Mouse (Mus musculus): ENCODE data around the gene Gm13420.
A peak's percentile ranks its signal among the peaks of the same experiment; 100 is the strongest.
"Not testable (repeated sequence)": the region's sequence is repeated elsewhere in the genome, so short reads cannot be mapped to it uniquely, and the experiment has no call there.

The Gm13420 gene

DNA sequence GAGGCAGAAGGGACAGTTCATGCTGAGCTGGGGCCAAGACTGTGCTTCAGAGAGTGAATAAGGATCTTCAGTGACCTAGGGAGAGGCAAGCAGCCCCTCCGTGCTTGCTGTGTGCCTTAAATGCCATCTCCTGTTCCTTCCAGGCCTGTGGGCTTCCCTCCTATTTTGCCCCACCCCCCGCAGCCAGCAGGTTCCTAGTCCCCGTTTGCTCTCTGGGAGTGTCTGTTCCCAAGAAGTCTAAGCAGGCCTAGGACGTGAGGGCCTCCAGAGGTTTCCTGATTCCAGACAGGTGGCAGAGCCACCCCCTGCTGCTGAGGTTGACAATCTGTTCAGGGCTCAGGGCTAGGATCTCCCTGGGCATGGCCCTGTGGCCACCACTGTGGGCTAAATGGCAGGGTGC, 12.7 kb downstream of the Gm13420 start:
- DNase-seq (ENCODE audit: low spot score), result no peak

GRCm38 (mm10) chr2:29737209-29737925, 14.1 kb downstream of the Gm13420 start:
- no peak for DNase-seq (ENCODE audit: low spot score)

DNA sequence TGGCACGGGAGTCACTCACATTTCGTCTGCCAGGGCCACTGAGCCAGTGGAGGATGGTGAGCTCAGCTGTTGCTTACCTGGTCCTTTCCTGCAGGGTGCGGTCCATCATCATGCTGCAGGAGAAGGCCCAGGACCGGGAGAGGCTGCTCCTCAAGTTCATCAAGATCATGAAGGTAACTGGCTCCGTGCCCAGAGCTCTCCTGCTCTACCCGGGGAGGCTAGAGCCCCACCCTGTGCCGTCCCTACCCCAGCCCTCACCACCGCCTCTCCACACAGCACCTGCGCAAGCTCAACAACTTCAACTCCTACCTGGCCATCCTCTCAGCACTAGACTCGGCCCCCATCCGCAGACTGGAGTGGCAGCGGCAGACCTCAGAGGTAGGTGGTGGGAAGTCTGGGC, 15.8 kb downstream of the Gm13420 start:
- DNase-seq (ENCODE audit: low spot score), result no peak

DNA sequence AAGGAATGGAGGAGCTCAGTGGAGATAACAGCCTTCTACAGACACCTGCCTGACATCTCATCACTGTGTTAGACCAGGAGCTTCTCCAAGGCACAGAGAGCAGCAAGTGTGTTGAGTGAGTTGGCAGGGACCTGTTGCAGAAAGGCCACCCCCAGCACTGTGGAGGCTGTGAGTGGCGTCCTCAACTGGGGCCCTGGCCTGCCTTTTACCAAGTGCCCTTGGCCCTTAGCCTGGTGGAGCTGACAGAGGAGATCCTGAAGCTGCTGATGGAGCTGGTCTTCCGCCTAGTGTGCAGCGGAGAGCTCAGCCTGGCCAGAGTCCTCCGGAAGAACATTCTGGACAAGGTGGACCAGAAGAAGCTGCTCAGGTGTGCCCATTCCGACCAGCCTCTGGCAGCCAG, 18.1 kb downstream of the Gm13420 start:
- DNase-seq (ENCODE audit: low spot score), result no peak

GRCm38 (mm10) chr2:29732559-29732958, 18.9 kb downstream of the Gm13420 start:
- no peak for DNase-seq (ENCODE audit: low spot score)

DNA sequence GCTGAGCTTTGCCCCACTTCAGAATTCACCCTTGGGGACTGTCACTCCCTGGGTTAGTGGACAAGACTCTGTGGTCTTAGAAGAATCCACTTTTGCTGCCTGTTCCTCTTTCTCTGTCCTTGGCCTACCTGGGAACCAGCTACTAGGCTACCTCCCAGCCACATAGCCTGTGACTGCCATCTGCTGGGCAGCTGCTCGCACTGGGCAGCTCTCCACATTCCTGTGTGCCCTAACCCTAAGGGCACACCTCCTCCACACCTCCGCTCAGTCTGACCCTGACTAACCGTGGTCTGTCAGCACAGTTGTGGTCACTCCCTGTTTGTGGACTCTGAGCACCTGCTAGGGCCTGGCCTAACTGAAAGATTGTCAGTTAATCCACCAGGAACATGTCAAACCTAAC, 19.9 kb downstream of the Gm13420 start:
- DNase-seq (ENCODE audit: low spot score), result peak; percentile 31

- no peak for DNase-seq (ENCODE audit: low spot score)
These were observed 22.0 kb downstream of the Gm13420 start for GRCm38 (mm10) chr2:29729500-29729899.

- no peak for DNase-seq (ENCODE audit: low spot score)
These were observed 26.7 kb downstream of the Gm13420 start for GRCm38 (mm10) chr2:29724664-29725365.

DNA sequence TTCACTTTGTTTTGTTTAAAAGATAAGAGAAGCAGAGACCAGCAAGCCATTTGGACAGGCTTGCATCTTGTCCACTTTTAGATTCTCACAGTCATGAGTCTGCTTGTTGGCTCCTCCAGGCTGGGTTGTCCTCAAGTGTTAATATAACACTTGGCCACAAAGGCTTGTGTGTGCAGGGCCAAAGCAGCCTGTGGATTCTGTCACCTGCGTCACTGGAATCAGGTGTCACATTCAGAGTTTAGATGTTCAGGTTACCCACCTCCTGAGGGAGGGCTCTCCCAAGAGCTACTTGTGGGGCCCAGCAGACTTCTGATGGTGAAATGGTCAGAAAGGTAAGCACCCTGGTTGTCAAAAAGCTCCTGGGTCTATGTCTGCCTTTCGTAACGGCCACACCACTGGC, 28.4 kb downstream of the Gm13420 start:
- DNase-seq (ENCODE audit: low spot score), result no peak

DNA sequence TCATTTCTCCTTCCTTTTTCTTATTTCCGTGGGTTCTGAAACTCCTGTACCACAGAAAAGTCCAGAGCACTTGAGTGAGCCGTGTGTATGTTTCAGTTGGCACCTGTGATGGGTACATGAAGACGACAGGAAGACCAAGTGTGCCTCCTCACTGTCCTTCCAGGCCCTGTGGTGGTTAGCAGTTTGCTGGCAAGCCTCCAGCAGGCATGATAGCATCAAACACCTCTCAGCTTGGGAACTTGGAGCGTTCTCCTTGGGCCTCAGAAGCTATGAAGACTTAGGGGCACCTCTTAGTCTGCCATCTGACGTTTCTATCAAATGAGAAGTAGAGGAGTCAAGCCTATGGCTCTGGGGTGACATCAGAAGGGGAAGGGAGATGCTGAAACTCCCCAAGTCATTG, 32.9 kb downstream of the Gm13420 start:
- no peak for DNase-seq (ENCODE audit: low spot score)

DNA sequence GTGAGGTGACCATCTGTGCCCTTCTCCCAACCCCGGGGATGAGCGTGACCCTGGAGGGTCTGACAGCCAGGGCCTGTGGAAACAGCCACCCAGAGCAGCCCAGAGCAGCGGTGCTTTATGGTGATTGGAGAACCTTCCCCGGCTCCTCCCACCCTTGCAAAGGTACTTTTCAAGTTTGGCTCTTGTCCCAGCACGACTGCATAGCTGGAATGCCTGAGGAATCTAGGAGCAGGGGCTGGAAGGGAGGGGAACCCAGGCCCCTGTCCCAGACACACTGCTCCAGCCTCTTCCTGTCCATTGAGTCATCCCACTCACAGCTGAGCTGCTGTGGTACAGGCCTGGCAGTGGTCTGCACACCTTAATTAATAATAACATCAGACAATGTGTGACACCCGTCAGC, 34.8 kb downstream of the Gm13420 start:
- peak; percentile 29 for DNase-seq (ENCODE audit: low spot score)

- DNase-seq (ENCODE audit: low spot score), result no peak
These were observed 35.3 kb downstream of the Gm13420 start for GRCm38 (mm10) chr2:29716143-29716542.

DNA sequence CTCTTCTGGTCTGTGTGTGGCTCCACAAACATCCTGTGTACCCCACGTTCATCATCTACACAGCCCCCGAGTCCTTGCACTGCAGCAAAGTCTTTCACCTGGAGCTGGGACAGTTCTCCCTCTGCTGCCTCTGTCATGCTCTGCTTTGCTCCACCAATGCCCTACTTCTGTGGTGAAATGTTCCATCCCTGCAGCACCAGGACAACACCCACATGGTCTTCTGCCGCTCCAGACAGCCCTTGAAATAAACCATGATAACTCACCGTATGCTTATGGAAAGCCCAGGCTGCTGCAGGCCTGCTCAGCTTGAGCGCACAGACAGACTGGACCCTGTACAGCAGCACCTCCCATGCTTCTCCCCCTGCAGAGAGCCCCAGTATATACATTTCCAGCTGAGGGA, 37.4 kb downstream of the Gm13420 start:
- no peak for DNase-seq (ENCODE audit: low spot score)

GRCm38 (mm10) chr2:29713501-29713900, 38.0 kb downstream of the Gm13420 start:
- no peak for DNase-seq (ENCODE audit: low spot score)

- DNase-seq (ENCODE audit: low spot score), result no peak
These were observed 39.6 kb downstream of the Gm13420 start for GRCm38 (mm10) chr2:29711877-29712276.

DNA sequence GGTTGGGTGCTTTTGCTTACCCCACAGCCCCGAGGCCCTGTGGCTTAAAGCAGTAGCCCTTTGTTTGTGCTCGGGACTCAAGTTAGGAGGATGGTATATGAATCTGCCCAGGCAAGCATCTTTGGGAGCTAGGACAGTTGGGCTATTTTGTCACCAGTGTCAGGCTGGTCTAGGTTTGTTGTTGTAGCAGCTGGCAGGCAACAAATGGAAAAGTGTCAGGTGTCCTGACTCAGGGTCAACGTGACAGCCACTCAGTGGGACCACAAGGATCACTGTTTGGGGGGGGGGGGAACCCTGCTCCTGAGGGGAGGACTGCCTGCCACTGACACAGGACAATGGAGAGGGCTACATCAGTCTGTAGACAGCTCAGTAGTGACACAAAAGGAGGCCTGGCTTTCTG, 40.4 kb downstream of the Gm13420 start:
- DNase-seq (ENCODE audit: low spot score), result no peak

GRCm38 (mm10) chr2:29708209-29708608, 43.3 kb downstream of the Gm13420 start:
- DNase-seq (ENCODE audit: low spot score), result not testable (repeated sequence)

DNA sequence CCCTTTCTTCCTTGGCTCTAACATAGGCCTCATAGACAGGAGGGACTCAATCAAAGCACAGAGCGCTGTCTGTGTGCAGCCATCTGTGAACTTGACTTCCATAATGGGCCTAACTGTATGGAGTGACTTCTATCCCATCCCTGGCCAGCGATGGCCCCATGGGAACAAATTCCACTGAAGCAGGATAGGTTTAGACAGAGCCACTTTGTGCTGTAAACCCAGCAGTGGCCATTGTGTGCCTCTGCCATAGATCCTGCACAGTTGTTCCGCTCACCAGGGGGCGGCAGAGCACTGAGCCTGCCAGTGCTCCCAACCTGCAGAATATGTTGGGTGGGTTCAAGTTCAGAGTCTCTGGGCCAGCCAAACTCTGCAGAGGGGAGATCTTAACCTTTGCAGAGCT, 43.8 kb downstream of the Gm13420 start:
- no peak for DNase-seq (ENCODE audit: low spot score)

DNA sequence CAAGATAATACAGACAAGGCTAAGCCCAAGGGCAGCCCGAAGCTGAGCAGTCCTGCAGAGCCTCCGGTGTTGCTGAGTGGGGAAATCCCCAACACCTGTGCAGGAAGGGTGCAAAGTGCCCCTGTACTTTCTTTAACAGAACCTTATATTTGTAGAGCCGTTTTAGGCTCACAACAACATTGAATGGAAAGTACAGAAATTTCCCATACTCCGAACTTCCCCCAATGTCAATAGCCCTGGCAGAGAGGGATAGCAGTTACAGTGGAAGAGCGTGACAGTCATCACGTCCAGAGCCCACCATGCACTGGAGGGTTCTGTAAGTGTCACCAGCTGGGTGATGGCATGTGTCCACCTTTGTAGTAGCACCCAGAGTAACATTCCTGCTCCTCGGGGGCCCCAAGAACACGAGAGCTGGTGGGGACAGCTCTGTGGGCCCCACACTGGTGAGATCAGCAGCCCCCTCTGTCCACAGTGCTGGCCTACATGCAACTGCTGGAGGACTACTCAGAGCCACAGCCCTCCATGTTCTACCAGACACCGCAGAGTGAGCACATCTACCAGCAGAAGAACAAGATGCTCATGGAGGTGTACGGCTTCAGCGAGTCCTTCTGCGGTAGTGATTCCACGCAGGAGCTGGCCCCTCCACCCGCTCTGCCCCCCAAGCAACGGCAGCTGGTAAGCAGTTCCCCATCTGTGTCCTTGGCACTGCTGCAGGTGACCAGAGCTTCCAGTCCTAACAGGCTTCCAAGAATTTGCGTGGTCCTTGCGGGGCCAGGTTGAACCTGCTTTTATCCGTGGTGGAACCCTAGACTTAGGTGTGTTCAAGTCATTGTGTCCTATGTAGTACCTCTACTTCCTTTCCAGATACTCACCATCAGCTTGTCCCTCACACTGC, 44.5 kb downstream of the Gm13420 start:
- DNase-seq (ENCODE audit: low spot score), result no peak

GRCm38 (mm10) chr2:29705493-29705892, 46.0 kb downstream of the Gm13420 start:
- DNase-seq (ENCODE audit: low spot score), result no peak

GRCm38 (mm10) chr2:29703104-29704081, 48.1 kb downstream of the Gm13420 start:
- no peak for DNase-seq (ENCODE audit: low spot score)

- no peak for DNase-seq (ENCODE audit: low spot score)
These were observed 49.3 kb downstream of the Gm13420 start for GRCm38 (mm10) chr2:29702189-29702588.
